Mouse (Mus musculus) gastrocnemius, adult 2 months (tissue): Measurements from ENCODE around the gene Bbs1. TPM values are rescaled to one million over a fixed set of nuclear protein-coding genes. Genes with fewer than 3 reads are reported as not detected.
A peak's percentile ranks its signal among the peaks of the same experiment; 100 is the strongest.

Source experiments
- DNase-seq: peaks from one replicate; pipeline ENCODE4 v3.0.0; 2022
- H3K27ac ChIP-seq: fragments of 200-600 bp; 2 replicates; pipeline ENCODE4 v1.8.1; 2022; ENCODE audit warnings: mild to moderate bottlenecking
- H3K4me3 ChIP-seq: fragments of 200-600 bp; 2 replicates; pipeline ENCODE4 v1.8.1; 2022; ENCODE audit warnings: mild to moderate bottlenecking, moderate library complexity
- CTCF ChIP-seq: fragments of 200-600 bp; IDR thresholded peaks from 2 replicates; pipeline ENCODE4 v1.8.1; 2022; ENCODE audit warnings: antibody characterized with exemption, mild to moderate bottlenecking, moderate library complexity
- intact Hi-C: fragments of 180-260 bp; cut with DNase I; formaldehyde crosslinking; loops from one replicate; pipeline ENCODE4 v1.15.1; 2025
- total RNA-seq, 2 experiments: library from RNA; stranded (reverse); gene quantifications; 2 replicates each; pipeline ENCODE4 v1.2.3; 2021

Gene Bbs1
- total RNA-seq, 2 experiments from 2014 or later, result 1.5 to 2.1 TPM

DNA sequence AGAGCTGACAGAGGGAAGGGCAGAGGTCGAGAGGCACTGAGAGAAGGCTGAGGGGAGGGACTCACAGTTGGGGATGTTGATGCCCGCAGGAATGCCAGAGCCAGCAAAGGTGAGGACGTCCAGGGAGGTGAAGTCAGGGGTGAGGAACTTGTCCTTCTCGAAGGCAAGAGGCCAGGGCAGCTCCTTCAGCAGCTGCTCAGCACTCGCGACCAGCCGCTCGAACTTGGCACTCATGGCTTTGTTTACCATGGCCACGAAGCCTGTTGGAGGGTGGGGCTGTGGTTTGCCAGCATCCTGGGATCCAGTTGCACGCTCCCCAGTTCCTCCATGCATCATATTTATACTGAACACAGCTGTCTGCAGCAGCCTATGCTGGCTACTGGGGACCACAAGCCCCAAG, 10.4 kb upstream of the Bbs1 start:
- no peak for TF ChIP-seq CTCF
- intact Hi-C loops, result no loop called here

DNA sequence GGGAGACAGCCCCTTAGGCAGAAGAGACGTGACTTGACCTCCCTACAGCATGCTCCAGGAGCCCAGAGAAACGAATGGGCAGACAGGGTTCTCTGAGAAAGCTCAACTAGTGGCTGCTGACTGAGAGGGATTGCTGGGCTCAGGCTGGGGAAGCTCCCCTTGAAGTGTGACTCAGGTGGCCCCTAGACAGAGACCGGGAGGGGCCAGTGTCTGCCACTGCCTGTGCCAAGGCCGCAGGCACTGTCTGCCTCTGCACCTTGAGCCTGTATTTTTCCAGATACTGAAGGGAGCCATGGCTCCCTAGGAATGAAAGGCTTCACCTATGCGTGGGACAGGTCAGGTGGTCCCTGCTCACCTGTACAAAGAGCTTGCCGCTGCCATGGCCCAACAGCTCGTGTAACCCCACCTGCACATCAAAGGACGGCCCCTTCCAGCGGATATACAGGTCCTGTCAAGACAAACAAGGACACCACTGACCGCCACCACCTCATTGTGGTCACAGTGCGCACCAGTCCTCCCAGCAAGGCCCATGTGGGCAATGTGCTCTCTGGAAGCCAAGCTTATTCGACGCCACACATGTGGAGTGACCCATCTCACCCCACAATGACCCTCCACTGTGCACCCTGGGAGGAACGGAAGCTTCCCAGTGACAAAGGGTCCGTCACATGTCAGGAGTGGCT, 9.6 kb upstream of the Bbs1 start:
- Histone ChIP-seq H3K27ac (no peak overlapping the region), H3K4me3 (no peak overlapping the region)
- TF ChIP-seq CTCF, result no peak
- intact Hi-C loops, result no loop called here
- no peak for DNase-seq

More for the DNA sequence above, 10.4 kb upstream of the Bbs1 start:
- H3K4me3 ChIP-seq, result no peak overlapping the region
- H3K27ac ChIP-seq, result no peak overlapping the region
- DNase-seq, result no peak

DNA sequence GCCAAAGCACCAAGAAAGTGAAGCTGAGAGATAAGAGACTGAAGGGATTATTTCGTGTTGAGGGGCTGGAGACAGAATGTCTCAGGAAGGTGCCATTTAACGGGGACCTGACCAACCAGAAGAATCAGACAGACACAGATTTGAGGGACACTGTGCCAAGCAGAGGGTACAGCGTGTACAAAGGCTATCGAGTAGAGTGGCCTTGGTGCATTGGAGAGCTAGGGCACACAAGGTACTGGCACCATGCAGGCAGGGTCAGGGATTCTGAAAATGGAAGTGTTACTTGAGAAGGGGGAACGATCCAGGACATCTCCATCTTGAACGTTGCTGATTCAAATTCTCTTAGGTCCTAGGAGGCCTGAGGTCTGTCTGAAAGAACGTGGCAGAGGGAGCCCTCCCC, 2.9 kb upstream of the Bbs1 start:
- peak; percentile 47 for DNase-seq
- intact Hi-C loops, result loop anchor here (5.0 kb wide), 1 partner anchor 152 kb away; the partner anchor contains the start of gene Rbm4b

DNA sequence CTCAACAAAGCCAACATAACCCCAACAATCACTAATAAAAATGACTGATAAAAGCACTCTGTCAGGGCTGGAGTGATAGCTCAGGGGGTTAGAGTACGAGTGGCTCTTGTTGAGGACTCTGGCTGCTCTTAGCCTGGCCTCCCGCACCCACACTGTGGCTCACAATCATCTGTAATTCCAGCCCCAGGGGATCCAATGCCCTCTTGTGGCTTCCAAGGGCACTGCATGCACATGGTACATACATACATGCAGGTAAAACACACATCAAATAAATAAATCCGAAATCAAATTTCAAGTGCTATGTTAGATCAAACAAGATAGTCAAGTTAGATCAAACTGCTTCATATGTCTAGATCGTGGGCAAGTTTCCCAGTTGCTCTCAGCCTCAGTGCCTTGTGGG, 1.7 kb upstream of the Bbs1 start:
- intact Hi-C loops, result loop anchor here (5.0 kb wide), 1 partner anchor 151 kb away; the partner anchor contains the start of gene Rbm4b
- TF ChIP-seq CTCF, result peak; percentile 70
- DNase-seq, result peak; percentile 61
- Histone ChIP-seq H3K27ac (no peak overlapping the region), H3K4me3 (no peak overlapping the region)

More for the DNA sequence above, 2.9 kb upstream of the Bbs1 start:
- Histone ChIP-seq H3K4me3 (no peak overlapping the region), H3K27ac (no peak overlapping the region)
- no peak for TF ChIP-seq CTCF

DNA sequence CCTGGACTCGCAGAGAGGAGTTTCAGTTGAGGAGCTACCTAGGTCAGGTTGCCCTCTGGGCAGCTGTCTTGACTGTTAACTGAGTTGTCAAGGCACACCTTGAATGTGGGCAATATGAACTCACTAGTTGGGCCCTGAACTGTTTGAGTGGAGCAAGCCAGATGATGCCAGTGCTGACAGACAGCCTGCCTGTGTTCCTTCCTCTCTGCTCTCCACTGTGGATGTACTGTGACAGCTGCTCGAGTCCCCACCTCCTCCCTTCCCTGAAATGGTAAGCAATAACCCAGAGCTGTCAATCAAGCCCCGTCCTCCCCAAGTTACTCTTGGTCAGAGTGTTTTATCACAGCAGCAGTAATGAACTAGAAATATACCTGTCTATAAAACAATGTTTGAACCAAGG, 6.5 kb downstream of the Bbs1 start:
- Histone ChIP-seq H3K4me3 (peak overlapping the region; percentile 52), H3K27ac (peak overlapping the region; percentile 73)
- TF ChIP-seq CTCF, result no peak
- intact Hi-C loops, result no loop called here
- DNase-seq, result no peak

DNA sequence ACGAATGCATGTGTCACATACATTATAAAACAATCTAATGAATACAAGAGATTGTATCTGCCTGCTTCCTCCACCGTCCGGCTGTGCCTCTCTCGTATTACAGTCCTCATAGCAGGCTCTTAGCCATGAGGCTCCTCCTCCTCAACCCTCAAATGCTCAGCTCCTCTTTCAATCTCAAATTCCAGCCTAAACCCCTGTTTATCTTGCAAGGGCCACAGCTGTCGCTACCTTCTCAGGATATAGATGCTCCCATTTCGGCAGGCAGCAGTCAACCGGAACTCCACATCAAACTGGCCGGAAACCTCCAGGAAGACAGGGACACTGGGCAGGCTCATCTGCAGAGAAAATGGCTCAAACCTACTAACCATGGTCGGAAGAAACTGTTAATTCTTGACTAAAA, 7.5 kb downstream of the Bbs1 start:
- intact Hi-C loops, result no loop called here
- peak overlapping the region; percentile 52 for H3K4me3 ChIP-seq
- H3K27ac ChIP-seq, result peak overlapping the region; percentile 73
- DNase-seq, result peak; percentile 36
- TF ChIP-seq CTCF, result no peak

DNA sequence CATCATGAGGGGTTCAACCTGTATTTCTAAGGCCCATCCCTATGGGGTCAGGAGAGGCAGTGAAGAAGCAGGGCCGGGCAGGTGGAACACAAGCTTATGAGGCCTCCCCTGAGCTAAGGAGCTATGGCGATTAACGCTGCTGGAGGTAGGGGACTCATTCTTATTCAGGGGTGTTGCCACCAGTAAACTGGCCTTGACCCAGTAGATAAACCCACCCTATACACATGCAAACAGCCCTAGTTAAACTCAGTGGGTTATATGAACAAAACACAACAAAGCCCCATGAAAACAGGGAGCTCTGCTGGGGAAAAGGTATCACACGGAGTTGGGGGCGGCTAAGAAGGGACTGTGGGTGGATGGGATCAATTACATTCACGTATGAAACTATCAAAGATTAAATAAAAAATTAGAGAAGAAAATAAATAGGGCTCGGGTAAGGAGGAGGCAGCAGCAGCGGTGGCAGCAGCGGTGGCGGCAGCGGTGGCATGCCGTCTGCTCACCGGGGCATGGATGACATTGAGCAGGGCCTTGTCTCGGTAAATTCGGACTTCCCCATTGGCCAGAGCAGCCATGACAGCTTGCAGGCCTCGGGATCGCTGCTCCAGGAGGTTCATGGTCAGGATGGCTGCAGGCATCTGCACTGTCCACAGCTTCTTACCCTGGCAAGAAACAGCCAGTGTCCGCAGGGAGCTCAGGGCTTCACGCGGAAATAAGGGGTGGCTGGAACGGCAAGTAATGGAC, 9.5 kb downstream of the Bbs1 start:
- intact Hi-C loops, result no loop called here
- no peak for TF ChIP-seq CTCF
- no peak overlapping the region for H3K27ac ChIP-seq
- no peak overlapping the region for H3K4me3 ChIP-seq
- DNase-seq, result no peak

DNA sequence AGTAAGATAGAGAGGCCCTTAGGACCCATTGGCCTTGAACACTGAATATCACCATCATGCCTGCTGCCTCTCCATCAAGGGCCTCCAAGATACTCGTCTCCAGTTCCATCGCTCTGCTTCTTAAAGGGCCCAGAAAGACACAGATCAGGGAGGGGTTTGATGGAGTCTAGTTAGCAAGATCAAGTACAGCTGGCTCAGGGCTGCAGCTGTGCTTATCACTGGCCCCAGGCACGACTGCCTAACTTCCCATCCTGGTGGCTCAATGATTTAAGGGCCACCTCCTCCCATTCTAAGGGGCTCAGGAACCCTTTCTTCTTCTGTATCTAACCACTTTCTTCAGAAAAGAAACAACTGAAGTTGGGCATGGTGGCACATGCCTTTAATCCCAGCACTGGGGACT, 14.6 kb downstream of the Bbs1 start:
- Histone ChIP-seq H3K27ac (no peak overlapping the region), H3K4me3 (no peak overlapping the region)
- no peak for DNase-seq
- intact Hi-C loops, result no loop called here
- no peak for TF ChIP-seq CTCF

DNA sequence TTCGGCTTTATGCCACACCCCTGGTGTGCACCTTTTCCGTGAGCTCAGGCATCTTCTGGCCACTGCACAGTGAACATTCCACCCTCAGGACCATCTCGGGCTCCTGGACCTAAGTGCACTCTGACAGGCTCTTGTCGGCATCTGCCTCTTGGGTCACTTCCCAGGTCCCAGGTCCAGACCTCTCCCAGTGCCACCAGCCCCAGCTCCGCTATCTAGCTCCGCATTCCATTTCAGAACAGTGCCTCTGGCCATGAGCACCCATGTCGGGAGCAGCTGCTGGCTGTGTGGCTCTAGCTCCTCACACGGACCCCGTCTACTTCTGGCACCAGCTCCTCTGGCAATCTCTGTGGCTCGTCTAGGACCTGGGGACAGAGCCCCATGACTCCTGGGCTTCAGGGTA, 16.6 kb downstream of the Bbs1 start:
- TF ChIP-seq CTCF, result no peak
- peak; percentile 52 for DNase-seq
- intact Hi-C loops, result no loop called here
- Histone ChIP-seq H3K27ac (peak overlapping the region; percentile 2; the same call in 1 of the 2 replicates), H3K4me3 (peak overlapping the region; percentile 9; the same call in 1 of the 2 replicates)

DNA sequence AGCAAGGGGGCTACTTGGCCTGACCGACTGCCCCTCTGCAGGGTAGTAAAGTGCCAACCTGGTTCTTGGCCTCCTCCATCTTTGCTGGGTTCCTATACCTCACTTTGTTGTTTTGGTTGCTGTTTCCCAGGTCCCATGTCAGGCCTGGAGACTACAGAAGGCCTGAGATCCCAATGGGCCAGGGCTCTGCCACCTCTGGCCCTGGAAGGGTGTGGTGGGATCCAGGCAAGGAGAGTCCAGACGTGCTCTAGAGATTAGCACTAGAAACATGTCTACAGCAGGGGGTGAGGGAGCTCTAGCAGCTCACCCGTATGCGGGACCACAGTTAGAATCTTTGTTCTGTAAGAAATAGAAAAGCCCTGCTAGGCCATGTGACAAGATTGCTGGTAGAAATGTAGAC, 22.5 kb downstream of the Bbs1 start:
- no peak for DNase-seq
- Histone ChIP-seq H3K4me3 (no peak overlapping the region), H3K27ac (no peak overlapping the region)
- intact Hi-C loops, result no loop called here
- TF ChIP-seq CTCF, result no peak

DNA sequence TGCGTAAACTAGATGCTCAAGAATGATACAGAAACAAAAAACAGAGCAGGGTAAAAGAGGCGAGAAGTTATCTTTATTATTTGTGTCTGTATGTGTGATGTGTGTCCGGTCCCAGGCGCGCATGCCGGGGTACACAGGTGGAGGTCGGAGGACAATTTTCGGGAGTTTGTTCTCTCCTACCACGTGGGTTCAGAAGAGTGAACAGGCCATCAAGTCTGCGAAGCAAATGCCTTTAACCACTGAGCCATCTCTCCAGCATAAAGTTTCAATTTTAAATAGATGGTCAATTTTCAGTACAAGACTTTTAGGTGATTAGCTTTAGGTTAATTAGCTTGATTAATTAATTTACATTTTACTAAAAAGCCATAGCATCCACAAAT, 27.1 kb downstream of the Bbs1 start:
- Histone ChIP-seq H3K27ac (peak overlapping the region; percentile 96), H3K4me3 (peak overlapping the region; percentile 95)
- intact Hi-C loops, result no loop called here
- no peak for TF ChIP-seq CTCF
- DNase-seq, result no peak

DNA sequence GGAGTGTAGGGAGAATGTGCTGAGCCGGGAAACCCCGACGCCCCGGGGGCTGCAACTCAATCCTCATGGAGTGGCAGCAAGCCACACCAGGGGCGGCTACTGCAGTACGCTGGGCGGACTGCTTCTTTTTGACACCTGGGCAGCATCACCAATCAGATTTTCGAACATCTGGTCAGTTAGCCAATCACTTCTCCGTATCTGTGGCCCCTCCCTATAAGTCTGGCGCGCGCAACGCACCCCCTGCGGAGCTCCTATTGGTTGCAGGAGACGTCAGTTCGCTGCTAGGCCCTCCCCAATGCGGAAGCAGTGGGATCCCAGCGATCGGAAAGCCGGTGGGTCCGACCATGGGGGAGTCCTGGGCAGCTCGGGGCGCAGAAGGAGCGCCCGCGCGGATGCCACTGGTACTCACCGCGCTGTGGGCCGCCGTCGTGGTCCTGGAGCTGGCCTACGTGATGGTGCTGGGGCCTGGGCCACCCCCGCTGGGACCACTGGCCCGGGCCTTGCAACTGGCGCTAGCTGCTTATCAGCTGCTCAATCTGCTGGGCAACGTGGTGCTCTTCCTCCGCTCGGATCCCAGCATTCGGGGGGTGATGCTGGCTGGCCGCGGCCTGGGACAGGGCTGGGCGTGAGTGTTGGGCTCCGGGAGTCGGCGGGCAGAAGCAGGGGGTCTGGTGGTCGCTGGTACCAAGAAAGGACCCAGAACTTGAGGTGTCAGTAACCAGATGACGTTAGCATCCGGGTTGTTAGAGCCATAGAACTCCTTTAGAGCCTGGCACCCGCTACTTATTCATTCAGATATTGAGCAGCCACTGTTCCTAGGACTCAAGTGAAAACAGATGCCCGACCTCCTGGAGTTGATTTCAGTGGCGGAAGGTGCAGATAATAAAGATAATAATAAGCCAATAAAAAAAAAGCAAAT, 27.8 kb downstream of the Bbs1 start, which contains the start of gene Zdhhc24:
TSS of gene Zdhhc24 (plus strand) at position 264 of the 919 bp plus-strand sequence.
- H3K27ac ChIP-seq, result peak within 1 kb of the TSS; percentile 96
- TF ChIP-seq CTCF, result no peak
- peak; percentile 96 for DNase-seq
- H3K4me3 ChIP-seq, result peak within 1 kb of the TSS; percentile 95
- intact Hi-C loops, result no loop called here
